Mouse (Mus musculus): Measurements from ENCODE around the gene Usp46. TPM values are rescaled to one million over a fixed set of nuclear protein-coding genes. Genes with fewer than 3 reads are reported as not detected.
"Not testable (repeated sequence)": the region's sequence is repeated elsewhere in the genome, so short reads cannot be mapped to it uniquely, and the experiment has no call there.

Usp46 gene
- polyA plus RNA-seq, 1 experiment from 2014 or later, result 38.4 TPM

DNA sequence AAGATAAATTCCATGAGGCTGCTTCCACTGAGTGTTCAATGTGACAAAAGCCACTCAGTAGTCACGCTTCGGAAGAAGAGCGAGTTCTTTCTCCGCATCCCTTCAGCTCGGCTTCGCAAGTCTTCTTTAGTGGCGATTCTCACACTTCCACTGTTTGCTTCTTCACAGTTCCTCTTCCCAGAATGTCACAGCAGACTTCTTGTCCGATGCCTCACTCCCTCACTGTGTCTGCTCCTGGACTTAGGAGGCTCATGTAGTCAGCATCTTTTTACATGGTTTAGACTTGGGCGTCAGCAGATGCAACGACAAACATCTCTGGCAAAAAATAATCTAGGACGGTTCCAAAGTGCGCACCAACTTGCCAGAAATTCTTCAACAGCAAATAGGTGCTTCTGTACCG is 75.9 kb downstream of the Usp46 start:
- ATAC-seq (ENCODE audit: low FRiP score) (no peak), DNase-seq (ENCODE audit: low spot score) (no peak)
- no peaks in the 10 kb centered on the region for H3K36me3 ChIP-seq (ENCODE audit: control insufficient read depth, insufficient read depth, low read length)
- H3K27ac ChIP-seq (ENCODE audit: low read depth, low read length), result no peak overlapping the region
- H3K9ac ChIP-seq (ENCODE audit: low read depth, low read length), result no peak overlapping the region
- no peaks in the 10 kb centered on the region for H3K4me1 ChIP-seq (replicated peaks; ENCODE audit: control insufficient read depth, insufficient read depth, low read length)
- WGBS, result 94% methylated on average over 13 of the region's 13 CpGs
- H3K4me3 ChIP-seq (ENCODE audit: low read depth, low read length), result no peak overlapping the region
- no peak overlapping the region for H3K4me2 ChIP-seq (replicated peaks; ENCODE audit: low read depth, low read length)
- no peaks in the 10 kb centered on the region for H3K27me3 ChIP-seq (ENCODE audit: control insufficient read depth, insufficient read depth, low read length)
- H3K9me3 ChIP-seq (ENCODE audit: control insufficient read depth, low read length), result no peaks in the 10 kb centered on the region

DNA sequence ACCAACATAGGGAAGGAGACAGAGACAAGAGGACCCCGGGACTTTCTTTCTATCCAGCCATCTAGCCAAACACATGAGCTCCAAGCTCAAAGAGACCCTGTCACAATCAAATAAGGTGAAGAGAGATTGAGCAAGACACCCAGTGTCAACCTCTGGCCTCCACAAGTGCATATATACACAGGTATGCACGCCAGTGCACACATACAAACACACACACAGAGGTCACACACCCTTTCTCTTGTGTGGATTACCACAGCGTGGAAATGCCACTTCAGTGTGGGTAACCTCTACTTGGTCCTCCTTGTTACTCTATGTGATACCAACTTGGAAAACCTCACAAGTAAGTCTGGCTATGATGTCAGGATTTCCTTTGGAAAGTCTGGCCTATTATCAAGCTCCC is 78.7 kb downstream of the Usp46 start:
- Histone ChIP-seq H3K4me1 (replicated peaks; ENCODE audit: control insufficient read depth, insufficient read depth, low read length) (no peaks in the 10 kb centered on the region), H3K27me3 (ENCODE audit: control insufficient read depth, insufficient read depth, low read length) (no peaks in the 10 kb centered on the region), H3K4me2 (replicated peaks; ENCODE audit: low read depth, low read length) (no peak overlapping the region), H3K4me3 (ENCODE audit: low read depth, low read length) (no peak overlapping the region), H3K9ac (ENCODE audit: low read depth, low read length) (no peak overlapping the region), H3K36me3 (ENCODE audit: control insufficient read depth, insufficient read depth, low read length) (no peaks in the 10 kb centered on the region), H3K9me3 (ENCODE audit: control insufficient read depth, low read length) (no peaks in the 10 kb centered on the region), H3K27ac (ENCODE audit: low read depth, low read length) (no peak overlapping the region)
- no peak for ATAC-seq (ENCODE audit: low FRiP score)
- WGBS, result 93% methylated on average over 3 of the region's 3 CpGs
- DNase-seq (ENCODE audit: low spot score), result no peak

DNA sequence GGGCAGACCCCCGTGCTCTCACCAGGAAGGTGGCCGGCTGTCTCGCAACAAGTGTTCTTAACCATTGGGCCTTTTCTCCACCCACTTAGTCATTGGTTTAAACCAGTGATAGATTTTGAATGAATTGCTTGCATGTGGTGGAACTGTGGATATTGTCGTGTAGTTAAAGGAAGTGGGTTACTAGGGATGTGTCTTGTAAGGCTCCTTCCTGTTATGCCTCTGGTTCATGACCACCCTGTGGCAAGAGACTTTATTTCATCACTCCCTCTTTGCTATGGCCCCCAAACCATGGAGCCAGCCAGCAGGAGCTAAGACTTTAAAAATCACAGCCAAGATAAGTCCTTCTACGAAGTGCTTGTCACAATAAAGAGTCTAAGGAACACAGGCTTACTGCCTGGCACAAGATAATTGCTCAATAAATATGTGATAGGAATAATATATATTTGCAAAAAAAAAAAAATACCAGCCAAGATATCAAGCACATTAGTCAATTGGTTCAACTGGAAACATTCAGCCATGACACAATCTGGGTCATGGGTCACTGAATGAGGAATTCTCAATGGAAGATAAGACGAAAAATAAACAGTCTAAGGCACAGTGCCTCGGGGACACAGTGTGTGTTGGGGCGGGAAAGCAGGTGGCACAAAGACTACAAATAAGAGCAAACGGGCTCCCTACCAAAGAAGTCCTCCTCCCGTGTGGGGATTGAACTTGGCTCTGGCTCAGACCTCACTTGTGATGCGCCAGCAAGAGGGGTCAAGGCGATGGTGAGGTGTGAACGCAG is 80.3 kb downstream of the Usp46 start:
- Histone ChIP-seq H3K27me3 (ENCODE audit: control insufficient read depth, insufficient read depth, low read length) (no peaks in the 10 kb centered on the region), H3K36me3 (ENCODE audit: control insufficient read depth, insufficient read depth, low read length) (no peaks in the 10 kb centered on the region), H3K4me2 (replicated peaks; ENCODE audit: low read depth, low read length) (no peak overlapping the region), H3K9ac (ENCODE audit: low read depth, low read length) (no peak overlapping the region), H3K27ac (ENCODE audit: low read depth, low read length) (no peak overlapping the region), H3K9me3 (ENCODE audit: control insufficient read depth, low read length) (no peaks in the 10 kb centered on the region), H3K4me3 (ENCODE audit: low read depth, low read length) (no peak overlapping the region), H3K4me1 (replicated peaks; ENCODE audit: control insufficient read depth, insufficient read depth, low read length) (no peaks in the 10 kb centered on the region)
- 85% methylated on average over 13 of the region's 13 CpGs for WGBS
- no peak for ATAC-seq (ENCODE audit: low FRiP score)
- DNase-seq (ENCODE audit: low spot score), result no peak

DNA sequence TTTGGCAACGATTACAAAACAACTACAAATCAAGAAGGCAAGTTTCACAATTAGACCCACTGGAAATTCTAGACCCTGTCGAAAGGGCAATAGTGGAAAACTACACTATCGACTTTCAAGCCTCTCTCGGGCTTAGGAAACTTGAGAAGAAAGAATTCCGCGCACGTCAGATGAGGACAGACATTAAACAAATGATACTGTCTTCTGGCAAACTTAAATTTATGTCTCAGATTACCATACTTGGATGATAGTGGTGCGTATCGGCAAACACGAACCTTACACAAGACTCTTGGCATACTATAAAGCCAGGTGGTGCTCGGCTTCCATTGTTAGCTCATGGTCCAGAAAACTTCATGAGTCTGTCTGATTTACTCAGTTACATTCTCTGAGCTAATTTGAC is 90.8 kb downstream of the Usp46 start:
- Histone ChIP-seq H3K9ac (ENCODE audit: low read depth, low read length) (no peak overlapping the region), H3K27me3 (ENCODE audit: control insufficient read depth, insufficient read depth, low read length) (no peaks in the 10 kb centered on the region), H3K4me3 (ENCODE audit: low read depth, low read length) (no peak overlapping the region), H3K4me1 (replicated peaks; ENCODE audit: control insufficient read depth, insufficient read depth, low read length) (no peaks in the 10 kb centered on the region), H3K27ac (ENCODE audit: low read depth, low read length) (no peak overlapping the region), H3K36me3 (ENCODE audit: control insufficient read depth, insufficient read depth, low read length) (no peaks in the 10 kb centered on the region), H3K9me3 (ENCODE audit: control insufficient read depth, low read length) (no peaks in the 10 kb centered on the region), H3K4me2 (replicated peaks; ENCODE audit: low read depth, low read length) (no peak overlapping the region)
- ATAC-seq (ENCODE audit: low FRiP score) (no peak), DNase-seq (ENCODE audit: low spot score) (no peak)
- WGBS, result 73% methylated on average over 11 of the region's 11 CpGs

DNA sequence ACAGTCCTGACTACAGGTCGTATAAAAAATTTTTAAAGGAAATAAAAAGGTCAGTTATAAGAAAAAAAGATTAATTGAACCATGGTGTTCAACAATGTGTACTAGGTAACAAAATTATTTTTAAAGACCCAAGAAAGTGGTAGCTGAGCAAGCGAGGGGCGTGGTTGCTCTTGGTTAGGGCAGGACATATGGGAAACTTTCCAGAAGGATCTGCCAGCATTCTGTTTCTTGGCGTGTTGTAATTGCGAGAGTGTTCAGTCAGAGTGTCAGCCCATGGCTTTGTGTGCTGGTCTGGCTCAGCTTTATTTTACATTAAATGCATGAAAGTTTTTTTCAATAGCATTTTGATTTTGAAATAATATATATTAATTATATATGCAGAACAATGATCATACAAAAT is 96.5 kb downstream of the Usp46 start:
- DNase-seq (ENCODE audit: low spot score) (no peak), ATAC-seq (ENCODE audit: low FRiP score) (no peak)
- Histone ChIP-seq H3K4me3 (ENCODE audit: low read depth, low read length) (no peak overlapping the region), H3K27ac (ENCODE audit: low read depth, low read length) (no peak overlapping the region), H3K9me3 (ENCODE audit: control insufficient read depth, low read length) (no peaks in the 10 kb centered on the region), H3K36me3 (ENCODE audit: control insufficient read depth, insufficient read depth, low read length) (no peaks in the 10 kb centered on the region), H3K4me2 (replicated peaks; ENCODE audit: low read depth, low read length) (no peak overlapping the region), H3K9ac (ENCODE audit: low read depth, low read length) (no peak overlapping the region), H3K4me1 (replicated peaks; ENCODE audit: control insufficient read depth, insufficient read depth, low read length) (no peaks in the 10 kb centered on the region), H3K27me3 (ENCODE audit: control insufficient read depth, insufficient read depth, low read length) (no peaks in the 10 kb centered on the region)
- 93% methylated on average over 5 of the region's 5 CpGs for WGBS

DNA sequence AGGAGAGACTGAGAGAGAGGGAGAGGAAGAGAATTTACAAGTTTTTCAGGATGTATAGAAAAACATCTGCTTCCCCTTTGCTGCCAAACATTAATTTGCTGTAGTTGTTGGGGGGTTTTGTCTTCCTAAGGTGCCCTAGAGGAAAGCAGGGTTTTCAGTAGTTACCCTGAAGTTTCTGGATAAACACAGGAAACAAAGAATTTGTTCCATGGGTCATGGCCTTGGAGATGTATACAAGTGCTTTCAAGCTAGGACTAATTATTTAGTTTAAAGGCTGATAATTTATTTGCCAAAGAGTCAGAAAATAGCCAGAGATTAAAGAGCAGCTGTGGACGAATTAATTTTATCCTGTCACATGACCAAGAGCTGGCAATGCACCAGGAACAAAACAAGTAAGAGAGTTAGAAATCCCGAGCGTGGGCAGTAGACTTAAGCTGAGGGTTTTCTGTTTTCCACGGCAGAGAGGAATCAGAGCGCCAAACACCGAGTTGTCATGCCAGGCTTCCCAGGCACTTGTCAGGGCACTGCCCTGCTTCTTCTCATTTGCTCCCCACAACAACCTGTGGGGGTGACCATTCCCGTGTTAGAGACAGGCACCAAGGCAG is 98.1 kb downstream of the Usp46 start:
- 80% methylated on average over 7 of the region's 7 CpGs for WGBS
- no peak overlapping the region for H3K9ac ChIP-seq (ENCODE audit: low read depth, low read length)
- no peak overlapping the region for H3K27ac ChIP-seq (ENCODE audit: low read depth, low read length)
- H3K4me1 ChIP-seq (replicated peaks; ENCODE audit: control insufficient read depth, insufficient read depth, low read length), result no peaks in the 10 kb centered on the region
- no peaks in the 10 kb centered on the region for H3K27me3 ChIP-seq (ENCODE audit: control insufficient read depth, insufficient read depth, low read length)
- DNase-seq (ENCODE audit: low spot score) (no peak), ATAC-seq (ENCODE audit: low FRiP score) (no peak)
- no peaks in the 10 kb centered on the region for H3K9me3 ChIP-seq (ENCODE audit: control insufficient read depth, low read length)
- H3K4me3 ChIP-seq (ENCODE audit: low read depth, low read length), result no peak overlapping the region
- no peak overlapping the region for H3K4me2 ChIP-seq (replicated peaks; ENCODE audit: low read depth, low read length)
- no peaks in the 10 kb centered on the region for H3K36me3 ChIP-seq (ENCODE audit: control insufficient read depth, insufficient read depth, low read length)

DNA sequence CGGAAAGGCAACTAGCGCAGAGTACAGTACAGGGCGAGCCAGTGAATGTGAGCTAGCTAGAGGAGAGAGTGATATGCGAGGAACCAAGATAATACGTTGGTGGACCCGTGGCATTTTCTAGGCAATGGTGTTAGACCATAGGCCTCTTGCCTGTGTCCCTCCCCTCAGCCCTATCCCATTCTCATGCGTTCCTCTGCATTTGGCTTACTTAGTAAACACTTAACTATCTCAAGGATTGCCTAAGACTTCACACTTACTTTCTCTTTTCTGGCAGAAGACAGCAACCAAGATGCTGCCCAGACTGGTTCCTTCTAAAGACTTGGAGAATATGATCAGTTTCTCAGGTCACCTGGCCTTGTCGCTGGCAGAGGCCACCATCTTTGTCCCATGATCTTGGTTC is 98.9 kb downstream of the Usp46 start:
- Histone ChIP-seq H3K27ac (ENCODE audit: low read depth, low read length) (no peak overlapping the region), H3K9ac (ENCODE audit: low read depth, low read length) (no peak overlapping the region), H3K36me3 (ENCODE audit: control insufficient read depth, insufficient read depth, low read length) (no peaks in the 10 kb centered on the region), H3K4me1 (replicated peaks; ENCODE audit: control insufficient read depth, insufficient read depth, low read length) (no peaks in the 10 kb centered on the region), H3K27me3 (ENCODE audit: control insufficient read depth, insufficient read depth, low read length) (no peaks in the 10 kb centered on the region), H3K9me3 (ENCODE audit: control insufficient read depth, low read length) (no peaks in the 10 kb centered on the region), H3K4me2 (replicated peaks; ENCODE audit: low read depth, low read length) (no peak overlapping the region), H3K4me3 (ENCODE audit: low read depth, low read length) (no peak overlapping the region)
- no peak for ATAC-seq (ENCODE audit: low FRiP score)
- WGBS, result 94% methylated on average over 8 of the region's 8 CpGs
- no peak for DNase-seq (ENCODE audit: low spot score)

DNA sequence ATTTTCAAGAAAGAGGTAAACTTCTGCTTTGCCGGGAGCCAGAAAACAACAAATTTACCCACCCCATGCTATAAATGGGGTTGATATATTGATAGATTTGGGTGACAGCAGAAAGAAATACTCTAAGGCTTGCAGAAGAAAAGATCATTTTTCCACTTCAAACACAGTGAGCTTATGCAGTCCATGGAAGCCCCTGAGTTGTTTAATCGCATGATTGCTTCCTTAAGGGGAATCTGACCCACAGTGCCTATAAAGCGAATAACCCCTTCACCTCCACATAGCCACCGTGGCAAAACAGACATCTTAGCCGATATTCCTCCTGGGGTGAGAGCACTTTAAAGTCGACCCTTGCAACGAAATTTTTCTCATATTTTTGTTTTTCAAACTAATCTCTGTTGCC is 108.5 kb downstream of the Usp46 start:
- Histone ChIP-seq H3K4me1 (replicated peaks; ENCODE audit: control insufficient read depth, insufficient read depth, low read length) (no peaks in the 10 kb centered on the region), H3K4me2 (replicated peaks; ENCODE audit: low read depth, low read length) (no peak overlapping the region), H3K9ac (ENCODE audit: low read depth, low read length) (no peak overlapping the region), H3K27ac (ENCODE audit: low read depth, low read length) (no peak overlapping the region), H3K4me3 (ENCODE audit: low read depth, low read length) (no peak overlapping the region), H3K9me3 (ENCODE audit: control insufficient read depth, low read length) (no peaks in the 10 kb centered on the region), H3K27me3 (ENCODE audit: control insufficient read depth, insufficient read depth, low read length) (no peaks in the 10 kb centered on the region), H3K36me3 (ENCODE audit: control insufficient read depth, insufficient read depth, low read length) (no peaks in the 10 kb centered on the region)
- DNase-seq (ENCODE audit: low spot score), result no peak
- no peak for ATAC-seq (ENCODE audit: low FRiP score)
- WGBS, result 61% methylated on average over 7 of the region's 7 CpGs

DNA sequence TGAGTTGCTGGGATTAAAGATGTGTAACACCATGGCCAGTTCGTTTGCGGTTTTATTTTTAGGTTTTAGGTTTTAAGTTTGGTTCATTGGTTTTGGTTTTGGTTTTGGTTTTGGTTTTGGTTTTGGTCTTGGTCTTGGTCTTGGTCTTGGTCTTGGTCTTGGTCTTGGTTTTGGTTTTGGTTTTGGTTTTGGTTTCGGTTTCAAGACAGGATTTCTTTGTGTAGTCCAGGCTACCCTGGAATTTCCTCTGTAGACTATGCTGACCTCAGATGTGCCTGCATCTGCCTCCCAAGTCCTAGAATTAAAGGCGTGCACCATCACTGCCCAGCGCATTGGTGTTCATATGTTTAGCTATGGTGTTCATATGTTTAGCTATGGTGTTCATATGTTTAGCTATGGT is 109.6 kb downstream of the Usp46 start:
- not testable (repeated sequence) for H3K4me3 ChIP-seq (ENCODE audit: low read depth, low read length); H3K27ac ChIP-seq (ENCODE audit: low read depth, low read length); H3K36me3 ChIP-seq (ENCODE audit: control insufficient read depth, insufficient read depth, low read length); DNase-seq (ENCODE audit: low spot score); H3K9me3 ChIP-seq (ENCODE audit: control insufficient read depth, low read length); H3K9ac ChIP-seq (ENCODE audit: low read depth, low read length); H3K4me2 ChIP-seq (replicated peaks; ENCODE audit: low read depth, low read length); H3K4me1 ChIP-seq (replicated peaks; ENCODE audit: control insufficient read depth, insufficient read depth, low read length); H3K27me3 ChIP-seq (ENCODE audit: control insufficient read depth, insufficient read depth, low read length); ATAC-seq (ENCODE audit: low FRiP score)
- 93% methylated on average over 5 of the region's 5 CpGs for WGBS
